Mouse (Mus musculus): Measurements from ENCODE around the gene Hes2.
A peak's percentile ranks its signal among the peaks of the same experiment; 100 is the strongest.

Hes2 gene

DNA sequence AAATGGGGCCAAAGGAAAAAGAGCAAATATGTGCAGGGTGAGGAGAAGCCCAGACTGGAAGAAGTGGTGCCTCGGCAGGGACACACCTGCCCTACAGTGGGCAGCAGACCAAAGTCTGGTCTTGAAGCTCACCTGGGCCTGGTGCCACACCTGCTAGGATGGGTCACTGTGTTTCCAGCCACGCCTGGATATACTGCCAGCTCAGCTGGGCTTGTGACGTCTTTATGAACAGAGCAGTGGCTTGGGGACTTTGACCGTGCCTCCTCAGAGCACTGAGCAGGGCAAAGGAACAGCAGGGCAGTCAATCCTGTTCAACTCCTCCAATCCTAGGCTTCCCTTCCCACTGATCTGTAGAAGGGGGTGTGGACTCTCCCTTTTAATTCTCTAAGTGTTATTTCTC, 2.1 kb downstream of the Hes2 start:
- DNase-seq, result no peak

DNA sequence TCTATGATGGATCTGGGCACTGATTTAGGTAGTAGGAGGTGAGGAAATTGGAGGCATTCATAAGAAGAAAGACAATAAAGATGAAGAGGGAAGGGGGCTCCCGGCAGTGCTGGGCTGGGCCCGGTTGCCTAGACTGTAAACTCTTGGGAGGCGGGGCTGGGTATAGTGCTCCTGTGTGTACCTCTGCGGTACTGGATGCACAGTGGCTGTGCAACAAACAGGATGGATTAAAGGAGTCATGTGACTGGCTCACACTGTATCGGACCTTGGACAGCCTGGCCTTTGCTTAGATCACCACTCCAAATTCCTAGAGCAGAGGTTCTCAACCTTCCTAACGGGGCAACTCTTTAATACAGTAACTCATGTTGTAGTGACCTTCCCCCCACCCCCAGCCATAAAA, 2.9 kb downstream of the Hes2 start:
- no peak for DNase-seq

DNA sequence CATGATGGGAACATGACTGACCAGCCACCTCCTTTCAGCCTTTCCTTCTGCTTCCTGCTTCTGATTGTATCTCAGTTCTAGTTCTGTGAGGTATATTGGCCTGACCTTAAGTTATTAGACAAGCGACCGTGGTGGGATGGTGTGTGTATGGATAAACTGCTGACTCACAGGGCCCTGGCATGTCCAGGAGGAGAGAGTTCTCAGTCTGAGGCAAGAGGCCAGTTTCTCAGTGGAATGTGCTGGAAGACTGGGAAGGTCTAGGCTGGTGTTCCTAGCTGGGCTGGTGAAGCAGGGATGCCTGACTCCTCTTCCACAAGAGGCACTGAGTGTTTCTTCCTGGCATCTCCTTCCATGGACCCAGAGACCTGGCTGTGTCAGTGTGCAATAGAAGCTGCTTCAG, 4.1 kb downstream of the Hes2 start:
- DNase-seq, result no peak

DNA sequence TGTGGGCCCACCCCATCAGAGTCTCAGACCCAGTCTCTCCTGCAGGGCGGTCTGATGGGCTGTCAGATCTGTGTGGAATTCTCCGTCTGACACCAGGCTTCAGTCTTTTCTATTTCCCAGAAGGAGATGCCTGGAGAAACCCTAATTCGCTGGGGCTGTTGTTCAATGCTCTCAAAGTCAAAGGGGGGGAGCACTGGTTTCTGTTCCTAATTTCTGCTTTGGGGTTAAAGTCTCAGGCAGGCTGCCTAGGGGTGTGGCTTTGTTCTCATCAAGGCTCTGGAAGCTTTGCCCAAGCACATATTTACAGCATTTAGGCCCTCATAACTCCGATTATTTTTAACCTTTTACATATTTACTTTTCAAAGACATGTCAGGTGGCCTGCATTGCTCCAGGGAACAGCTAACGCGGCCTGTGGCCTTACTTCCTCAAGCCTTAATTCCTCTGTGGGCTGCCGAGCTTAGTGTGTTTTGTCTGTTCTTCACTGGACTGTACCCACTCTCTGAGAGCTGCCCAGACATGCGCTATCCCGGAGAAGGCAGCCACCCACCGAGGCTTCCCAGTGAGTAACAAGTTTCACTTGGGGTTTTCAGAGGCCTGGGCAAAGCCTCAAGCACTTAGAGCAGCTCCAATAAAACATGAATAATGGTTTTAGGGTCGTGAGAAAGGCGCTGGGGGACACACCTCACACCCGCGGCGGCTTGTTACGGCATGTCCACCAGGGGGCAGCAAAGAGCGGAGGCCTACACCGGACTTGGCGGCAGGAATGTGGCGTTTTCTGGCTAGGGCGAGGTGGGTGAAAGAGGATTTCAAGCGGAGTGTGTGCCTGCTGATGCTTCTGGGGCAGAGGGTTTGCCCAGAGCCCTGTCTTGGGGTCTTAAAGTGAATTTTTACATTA, 6.6 kb downstream of the Hes2 start:
- peak; percentile 78 to 88 for DNase-seq

DNA sequence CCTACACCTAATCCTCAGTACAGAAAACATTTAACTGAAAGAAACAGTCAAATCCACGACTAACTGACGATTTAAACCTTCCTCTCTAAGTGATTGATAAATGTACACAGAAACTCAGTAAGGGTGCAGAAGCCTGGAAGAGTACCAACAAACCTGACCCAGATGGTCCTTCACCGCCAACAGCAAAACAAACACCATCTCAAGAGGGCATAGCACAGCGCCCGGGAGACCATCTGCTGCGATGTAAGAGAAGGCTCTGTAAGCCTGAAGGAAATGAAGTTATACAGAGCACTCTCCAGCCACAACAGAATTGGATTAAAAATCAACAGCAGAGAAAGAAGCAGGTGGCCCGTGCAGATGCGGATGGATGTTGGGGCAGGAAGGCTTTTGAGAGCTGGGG, 9.4 kb downstream of the Hes2 start:
- DNase-seq, result no peak

DNA sequence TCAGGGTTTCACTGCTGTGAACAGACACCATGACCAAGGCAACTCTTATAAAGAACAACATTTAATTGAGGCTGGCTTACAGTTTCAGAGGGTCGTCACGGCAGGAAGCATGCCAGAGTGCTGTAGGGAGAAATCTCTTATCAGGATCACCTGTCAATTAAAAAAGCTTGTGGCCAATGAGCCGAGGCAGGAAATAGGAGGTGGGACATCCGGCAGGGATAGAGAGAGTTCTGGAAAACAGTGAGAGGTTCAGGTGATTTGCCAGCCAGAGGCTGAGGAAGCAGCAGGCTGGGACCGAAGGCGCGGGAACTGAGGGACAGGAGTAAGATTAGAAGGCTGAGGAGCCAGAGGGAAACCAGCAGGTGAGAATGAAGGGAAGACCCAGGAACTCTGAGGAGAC, 10.4 kb downstream of the Hes2 start:
- DNase-seq, result no peak

DNA sequence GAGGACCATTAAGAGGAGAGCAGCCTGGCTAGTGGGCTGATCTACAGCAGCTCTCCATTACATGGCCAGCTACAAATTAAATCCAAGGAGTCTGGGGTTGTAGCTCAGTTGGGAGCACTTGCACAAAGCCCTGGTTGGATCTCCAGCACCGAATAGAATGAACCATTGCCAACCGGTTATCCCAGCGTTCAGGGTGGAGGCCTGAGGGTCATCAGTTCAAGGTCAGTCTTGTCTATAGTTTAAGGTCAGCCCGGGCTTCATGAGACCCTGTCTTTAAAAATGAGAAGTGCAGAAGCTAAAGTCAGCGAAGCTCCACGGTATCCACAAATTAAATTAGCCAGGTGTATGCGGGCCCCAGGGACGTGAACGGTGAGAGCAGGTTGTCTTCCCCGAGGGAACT, 11.6 kb downstream of the Hes2 start:
- no peak for DNase-seq

DNA sequence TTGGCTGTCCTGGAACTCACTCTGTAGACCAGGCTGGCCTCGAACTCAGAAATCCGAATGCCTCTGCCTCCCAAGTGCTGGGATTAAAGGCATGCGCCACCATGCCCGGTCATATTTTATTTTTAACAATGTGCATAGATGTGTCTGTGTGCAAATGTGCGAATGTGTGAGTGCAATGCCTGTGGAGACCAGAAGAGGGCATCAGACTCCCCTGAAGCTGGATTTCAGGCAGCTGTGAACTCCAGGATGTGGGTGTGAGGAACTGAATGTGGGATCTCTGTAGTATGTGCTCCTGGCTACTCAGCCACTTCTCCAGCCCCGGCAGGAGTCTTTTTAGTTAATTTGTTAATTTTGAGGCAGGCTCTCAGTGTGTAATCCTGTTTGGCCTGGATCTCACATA, 12.9 kb downstream of the Hes2 start:
- no peak for DNase-seq

DNA sequence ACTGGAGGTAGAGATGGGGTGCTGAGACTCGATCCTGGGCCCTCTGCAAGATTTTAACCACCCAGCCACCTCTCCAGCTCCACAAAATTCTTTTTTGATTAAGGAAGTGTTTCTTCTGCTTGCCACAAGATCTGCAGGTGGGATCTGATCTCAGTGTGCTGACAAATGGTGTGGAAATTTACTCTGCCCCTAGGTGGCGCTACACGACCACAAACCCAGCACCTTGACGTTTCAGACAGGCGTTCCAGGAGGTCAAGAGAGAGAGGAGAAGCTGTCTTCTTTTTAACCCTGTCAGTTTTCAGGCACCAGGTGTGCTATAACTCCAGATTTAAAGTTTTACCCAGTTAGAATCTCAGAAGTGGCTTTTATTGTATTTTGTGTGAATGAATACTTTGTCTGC, 14.4 kb downstream of the Hes2 start:
- DNase-seq, result peak; percentile 91

DNA sequence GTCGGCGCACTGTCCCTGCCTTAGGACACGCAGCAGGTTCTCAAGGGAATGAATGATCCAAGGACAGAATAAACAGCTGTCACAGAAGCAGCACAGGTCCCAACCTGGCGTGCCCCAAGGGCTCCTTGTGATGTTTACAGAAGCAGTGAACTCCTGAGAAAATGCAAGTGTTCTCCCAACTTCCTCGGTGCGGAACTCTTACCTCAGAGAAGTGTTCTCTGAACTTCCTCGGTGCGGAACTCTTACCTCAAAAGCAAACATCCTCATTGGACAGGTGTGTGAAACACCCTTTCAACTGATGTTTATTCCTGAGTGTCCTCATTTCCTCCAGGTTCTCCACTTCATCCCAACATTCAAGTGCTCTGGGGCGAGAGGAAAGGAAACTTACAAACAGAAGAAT, 15.3 kb downstream of the Hes2 start:
- DNase-seq, result no peak

DNA sequence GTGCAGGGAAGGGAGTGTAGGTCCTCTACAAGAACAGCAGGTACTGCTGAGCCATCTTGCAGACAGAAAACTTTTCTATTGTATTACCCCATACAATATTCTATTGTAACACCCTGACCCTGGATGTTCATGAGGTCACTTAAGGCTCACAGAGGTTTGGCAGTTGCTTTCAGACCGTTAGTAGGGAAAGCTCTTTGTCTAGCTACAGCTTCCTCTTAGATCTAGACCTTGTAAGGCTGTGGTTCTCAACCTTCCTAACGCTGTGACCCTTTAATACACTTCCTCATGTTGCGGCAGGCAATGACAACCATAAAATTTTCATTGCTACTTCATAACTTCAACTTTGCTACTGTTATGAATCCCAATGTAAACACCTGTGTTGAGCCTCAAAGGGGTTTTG, 18.0 kb downstream of the Hes2 start:
- no peak for DNase-seq

DNA sequence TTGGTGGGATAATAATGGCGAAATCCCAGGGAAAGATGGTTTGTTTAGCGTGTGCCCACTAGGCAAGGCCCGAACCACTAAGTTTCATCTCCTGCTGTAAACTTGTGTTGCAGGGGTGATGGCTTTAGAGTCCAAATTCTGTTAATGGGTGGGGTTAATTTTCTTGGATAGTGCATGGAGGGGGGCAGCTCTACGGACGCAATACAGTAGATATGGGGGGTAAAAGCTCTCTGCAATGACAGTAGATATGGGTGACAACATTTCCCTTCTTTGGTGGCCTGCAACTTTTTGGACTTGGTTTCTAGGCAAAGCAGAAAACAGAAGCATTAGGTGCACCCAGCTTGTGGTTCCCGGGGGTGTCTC, 18.5 kb downstream of the Hes2 start:
- no peak for DNase-seq

DNA sequence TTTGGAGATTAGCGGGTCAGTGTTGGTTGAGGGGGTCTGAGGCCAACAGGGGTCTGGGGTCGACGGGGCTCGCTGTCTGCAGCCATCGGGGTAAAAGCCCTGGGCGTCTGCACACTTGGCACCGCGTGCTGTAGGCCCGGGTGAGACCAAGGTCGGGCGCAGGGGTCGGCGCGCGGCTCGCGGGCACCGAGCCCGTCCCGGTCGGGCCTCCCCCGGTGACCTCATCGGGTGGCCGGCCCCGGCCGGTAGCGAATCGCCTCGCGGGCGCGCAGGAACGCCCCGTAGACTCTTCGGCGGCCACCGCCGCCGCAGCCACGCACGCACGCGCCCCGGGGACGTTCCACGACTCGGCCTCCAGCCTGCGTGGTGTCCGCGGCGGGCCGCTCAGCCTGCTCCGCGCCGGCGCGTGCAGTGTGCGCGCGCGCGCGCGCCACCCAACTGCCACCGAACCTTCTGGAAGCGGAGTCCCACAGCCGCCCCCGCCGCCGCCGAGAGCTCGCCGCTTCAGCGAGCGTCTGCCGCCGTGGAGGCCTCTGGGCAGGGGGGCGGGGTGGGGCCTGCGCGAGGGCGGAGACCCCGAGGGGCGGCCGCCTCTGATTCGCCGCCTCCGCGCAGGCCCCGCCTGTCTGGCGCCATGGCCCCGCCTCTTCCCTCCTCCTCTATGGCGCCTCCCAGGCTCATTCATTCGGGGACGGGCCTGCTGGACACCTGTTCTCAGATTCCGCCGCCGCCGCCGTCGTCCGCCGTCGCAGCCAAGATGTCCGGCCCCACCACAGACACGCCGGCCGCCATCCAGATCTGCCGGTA, 19.1 kb downstream of the Hes2 start, which contains the start of gene Acot7:
TSS of gene Acot7 (plus strand) at position 598 of the 807 bp plus-strand sequence.
- DNase-seq, result peak; percentile 94 to 99

DNA sequence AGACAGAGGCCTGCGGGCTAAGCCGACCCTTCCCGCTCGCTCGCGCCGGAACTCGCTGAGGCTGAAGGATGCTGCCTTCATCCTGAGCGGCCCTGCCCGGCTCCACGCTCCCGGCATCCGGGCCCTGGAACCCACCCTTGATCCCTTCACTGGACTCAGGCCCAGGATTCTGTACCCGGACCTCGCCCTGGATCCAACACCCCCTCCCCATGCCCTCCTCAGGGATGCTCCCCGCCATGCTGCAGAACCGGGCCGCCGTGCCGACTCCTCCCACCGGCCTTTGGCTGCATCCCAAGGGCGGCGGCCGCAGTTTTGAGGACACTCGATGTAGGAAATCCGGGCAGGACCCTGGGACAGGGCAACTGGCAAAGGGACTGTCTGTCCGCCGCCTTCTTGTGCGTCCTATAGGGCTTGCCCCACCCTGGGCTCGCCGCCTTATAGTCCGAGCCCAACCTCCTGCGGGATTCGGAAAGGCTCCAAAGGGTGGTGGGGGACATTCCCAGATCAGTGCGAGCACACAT, 19.7 kb downstream of the Hes2 start:
- DNase-seq, result peak; percentile 78 to 84

DNA sequence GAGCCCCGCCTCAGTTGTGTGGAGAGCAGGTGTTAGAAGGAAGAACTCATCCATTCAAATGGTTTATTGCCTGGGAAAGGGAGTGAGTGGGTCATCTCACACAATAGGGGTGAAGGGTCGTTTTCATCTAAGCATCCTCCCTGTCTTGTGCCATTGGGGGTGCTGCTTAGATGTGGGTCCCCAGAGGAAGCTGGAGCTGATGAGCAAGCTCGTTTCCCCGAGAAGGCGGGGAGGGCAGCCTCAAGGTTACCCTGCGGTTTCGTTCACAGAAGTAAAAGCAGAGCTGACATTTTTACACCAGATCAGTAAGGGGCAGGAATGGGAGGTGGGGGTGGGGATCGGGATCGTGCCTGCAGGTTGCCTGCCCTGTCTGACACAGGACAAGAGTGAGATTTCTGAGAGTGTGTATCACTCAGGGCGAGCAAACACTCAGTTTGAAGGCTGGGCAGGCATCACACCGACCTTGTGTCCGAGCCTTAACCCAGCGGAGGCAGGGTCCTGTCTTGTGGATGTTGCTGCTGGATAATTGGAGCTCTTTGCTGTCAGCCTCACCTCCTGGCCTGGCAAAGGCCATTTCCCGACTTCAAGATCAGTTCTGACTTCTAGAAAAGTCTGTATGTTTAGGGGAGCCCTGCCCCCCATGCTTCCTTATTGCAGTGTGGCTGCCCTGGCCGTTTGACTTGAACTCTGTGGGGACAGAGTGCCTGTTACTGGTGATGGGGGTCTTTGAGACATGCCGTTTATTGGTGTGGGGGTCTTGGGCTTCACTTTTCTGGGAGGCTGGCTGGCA, 20.4 kb downstream of the Hes2 start:
- DNase-seq, result peak; percentile 41 to 52

DNA sequence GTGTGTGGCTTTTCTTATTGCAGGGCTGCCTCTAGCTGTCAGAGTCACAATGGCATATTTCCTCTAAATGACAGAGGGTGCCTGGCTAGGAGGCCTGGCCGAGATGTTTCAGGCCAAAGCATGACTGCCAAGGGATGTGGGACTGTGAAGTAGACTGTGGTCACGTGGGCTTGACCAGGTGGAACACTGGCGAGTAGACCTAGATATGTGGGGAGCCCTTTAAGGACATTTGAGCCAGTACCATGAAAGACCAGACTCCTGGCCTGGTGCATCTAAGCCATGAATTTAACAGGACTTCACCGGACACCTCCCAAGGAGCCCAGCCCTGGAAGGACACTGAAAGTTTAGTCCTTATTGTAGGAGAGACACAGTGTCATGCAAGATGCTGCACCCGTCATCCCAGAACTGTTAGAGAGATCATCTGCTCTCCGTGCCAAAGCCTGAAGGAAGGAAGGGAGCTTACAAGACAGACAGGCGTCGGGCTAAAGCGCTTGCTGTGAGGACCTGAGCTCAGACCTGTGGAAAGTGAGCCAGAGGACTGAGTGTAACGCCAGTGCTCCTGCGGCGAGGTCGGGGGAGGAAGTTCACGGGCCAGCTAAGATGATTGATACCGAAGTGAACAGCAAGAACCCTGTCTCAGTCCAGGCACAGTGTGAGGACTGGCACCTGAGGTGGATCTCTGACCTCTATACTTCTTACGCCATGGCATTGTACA, 21.4 kb downstream of the Hes2 start:
- peak; percentile 81 to 87 for DNase-seq

DNA sequence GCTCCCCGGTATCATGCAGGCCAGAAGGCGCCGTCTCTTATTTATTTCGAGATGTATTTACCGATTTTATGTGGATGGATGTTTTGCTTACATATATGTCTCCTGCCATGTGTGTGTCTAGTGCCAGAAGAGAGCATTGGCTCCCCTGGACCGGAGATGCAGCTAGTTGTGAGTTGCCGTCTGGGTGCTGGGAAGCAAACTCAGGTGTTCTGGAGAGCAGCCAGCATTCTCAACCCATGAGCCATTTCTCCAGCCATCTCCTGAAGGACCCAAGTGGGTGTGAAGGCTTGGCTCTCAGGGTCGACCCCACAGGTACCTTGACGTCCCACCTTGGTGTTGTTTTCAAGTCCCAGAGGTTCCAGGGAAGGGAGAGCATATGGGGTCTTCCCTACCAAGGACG, 23.5 kb downstream of the Hes2 start:
- DNase-seq, result peak in 1 of 2 experiments; percentile 19

DNA sequence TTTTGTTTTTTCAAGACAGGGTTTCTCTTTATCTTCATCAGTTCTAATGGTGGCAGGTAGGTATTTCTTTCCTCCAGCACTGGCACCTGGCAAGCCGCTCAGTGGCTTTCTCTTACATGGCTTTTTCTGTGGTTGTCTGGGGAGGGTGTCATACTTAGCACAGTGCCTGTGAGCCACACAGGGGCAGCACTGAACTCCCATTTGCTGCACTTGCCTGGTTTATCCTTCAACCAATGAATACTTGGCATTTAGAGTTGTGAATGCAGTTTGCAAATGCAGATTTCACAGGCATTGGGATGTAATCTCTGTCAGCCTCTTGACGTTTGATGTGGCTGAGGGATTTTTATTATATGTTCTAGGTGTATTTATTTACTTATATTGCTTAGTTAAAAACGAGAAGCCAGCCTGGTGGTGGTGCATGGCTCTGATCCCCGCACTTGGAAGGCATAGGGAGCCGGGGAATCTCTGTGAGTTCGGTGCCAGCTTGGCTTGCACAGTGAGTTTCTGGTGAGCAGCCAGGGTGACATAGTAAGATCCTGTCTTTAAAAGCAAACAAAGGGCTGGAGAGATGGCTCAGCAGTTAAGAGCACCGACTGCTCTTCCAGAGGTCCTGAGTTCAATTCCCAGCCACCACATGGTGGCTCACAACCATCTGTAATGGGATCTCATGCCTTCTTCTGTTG, 25.8 kb downstream of the Hes2 start:
- DNase-seq, result peak; percentile 72 to 78

DNA sequence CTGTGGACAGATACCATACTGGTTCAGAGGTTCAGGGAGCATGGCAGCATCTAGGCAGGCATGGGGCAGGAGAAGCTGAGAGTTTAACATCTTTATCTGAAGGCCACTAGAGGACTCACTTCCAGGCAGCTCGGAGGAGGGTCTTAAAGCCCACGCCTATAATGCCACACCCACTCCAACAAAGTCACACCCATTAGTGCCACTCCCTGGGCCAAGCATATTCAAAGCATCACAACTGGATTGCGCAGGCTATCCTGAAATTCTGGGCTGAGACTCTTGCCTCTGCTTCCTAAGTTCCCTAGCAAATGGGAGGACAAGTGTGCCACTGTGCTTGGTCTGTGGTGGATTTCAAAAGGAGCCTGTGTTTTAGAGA, 26.5 kb downstream of the Hes2 start:
- DNase-seq, result peak in 1 of 2 experiments; percentile 11

DNA sequence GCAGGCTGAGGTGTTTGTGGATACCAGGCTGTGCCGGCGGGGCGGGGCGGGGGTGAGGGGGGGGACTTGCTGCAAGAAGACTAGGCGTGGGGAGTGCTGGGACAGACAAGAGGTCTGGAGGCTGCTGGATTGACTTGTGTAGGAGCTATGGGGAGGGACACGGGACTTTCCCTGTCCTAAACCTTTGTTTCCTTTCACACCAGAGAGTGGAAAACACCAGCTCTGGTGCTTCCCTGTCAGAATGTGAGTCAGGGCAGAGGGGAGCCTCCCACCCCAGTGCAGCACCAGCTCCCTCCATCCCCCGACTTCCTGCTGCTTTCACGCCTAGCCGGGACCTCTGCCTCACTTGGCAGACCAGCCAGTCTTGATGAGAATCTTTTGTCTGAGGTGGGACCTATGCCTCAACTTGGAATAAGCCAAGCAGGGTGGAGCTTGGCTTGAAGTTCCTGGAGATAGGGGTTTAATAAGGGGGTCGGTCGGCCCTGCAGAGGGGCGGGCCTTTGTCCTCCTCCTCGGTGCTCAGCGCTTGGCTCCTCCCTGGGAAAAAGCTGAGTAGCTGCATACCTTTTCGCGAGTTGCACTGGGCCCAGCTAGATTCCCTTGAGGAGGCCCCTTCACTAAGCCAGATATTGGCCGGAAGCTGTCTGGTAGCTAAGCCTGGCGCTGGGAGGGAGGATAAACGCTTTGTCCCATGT, 27.0 kb downstream of the Hes2 start:
- peak in 1 of 2 experiments; percentile 10 for DNase-seq

Data from cerebellum, postnatal 25 days (tissue).